Mouse (Mus musculus) stomach, embryonic 14.5 days (tissue): ENCODE measurements around the gene Olfr1025-ps1. TPM values are rescaled to one million over a fixed set of nuclear protein-coding genes. Genes with fewer than 3 reads are reported as not detected.

ENCODE experiments used
- polyA plus RNA-seq: library from polyadenylated mRNA; unstranded; fragments of >200 nt; fragmentation: Nextera tagmentation; extraction: Ambion mirVana; gene quantifications from 2 replicates; pipeline ENCODE4 v1.2.1, GENCODE M21; 2014

The Olfr1025-ps1 gene
- polyA plus RNA-seq, 1 experiment from 2014 or later, result not detected

Other genes with a start within 250 kb of the Olfr1025-ps1 start
- gene Olfr1006, start 236.4 kb upstream of the Olfr1025-ps1 start, polyA plus RNA-seq, result not detected in 2 replicates
- not detected in 2 replicates for gene Olfr1008, start 225.8 kb upstream of the Olfr1025-ps1 start, polyA plus RNA-seq
- not detected in 2 replicates for gene Olfr1009, start 199.8 kb upstream of the Olfr1025-ps1 start, polyA plus RNA-seq
- gene Olfr1012, start 152.4 kb upstream of the Olfr1025-ps1 start, polyA plus RNA-seq, result not detected in 2 replicates
- gene Olfr1013, start 148.1 kb upstream of the Olfr1025-ps1 start, polyA plus RNA-seq, result not detected in 2 replicates
- gene Olfr1014, start 142.5 kb upstream of the Olfr1025-ps1 start, polyA plus RNA-seq, result not detected in 2 replicates
- not detected in 2 replicates for gene Olfr1015, start 133.2 kb upstream of the Olfr1025-ps1 start, polyA plus RNA-seq
- not detected in 2 replicates for gene Olfr1016, start 112.6 kb upstream of the Olfr1025-ps1 start, polyA plus RNA-seq
- gene Olfr1018, start 96.7 kb upstream of the Olfr1025-ps1 start, polyA plus RNA-seq, result not detected in 2 replicates
- not detected in 2 replicates for gene Olfr1019, start 69.7 kb upstream of the Olfr1025-ps1 start, polyA plus RNA-seq
- gene Olfr1020, start 68.2 kb upstream of the Olfr1025-ps1 start, polyA plus RNA-seq, result not detected in 2 replicates
- gene Olfr1022, start 46.6 kb upstream of the Olfr1025-ps1 start, polyA plus RNA-seq, result not detected in 2 replicates
- gene Olfr1023, start 29.6 kb upstream of the Olfr1025-ps1 start, polyA plus RNA-seq, result not detected in 2 replicates
- gene Olfr1024, start 10.1 kb upstream of the Olfr1025-ps1 start, polyA plus RNA-seq, result not detected in 2 replicates
- gene Olfr1026, start 6.4 kb downstream of the Olfr1025-ps1 start, polyA plus RNA-seq, result not detected in 2 replicates
- gene Olfr1028, start 35.2 kb downstream of the Olfr1025-ps1 start, polyA plus RNA-seq, result not detected in 2 replicates
- not detected in 2 replicates for gene Olfr1029, start 58.7 kb downstream of the Olfr1025-ps1 start, polyA plus RNA-seq
- gene Olfr1030, start 64.1 kb downstream of the Olfr1025-ps1 start, polyA plus RNA-seq, result not detected in 2 replicates
- gene Olfr1031, start 75.1 kb downstream of the Olfr1025-ps1 start, polyA plus RNA-seq, result not detected in 2 replicates
- gene Olfr1032, start 90.3 kb downstream of the Olfr1025-ps1 start, polyA plus RNA-seq, result not detected in 2 replicates
- 2.6 and 5.0 TPM in 2 replicates for gene Olfr1033, start 105.4 kb downstream of the Olfr1025-ps1 start, polyA plus RNA-seq
- 0.07 TPM in 2 replicates for gene Olfr1034, start 130.7 kb downstream of the Olfr1025-ps1 start, polyA plus RNA-seq
- gene Olfr1036, start 158.8 kb downstream of the Olfr1025-ps1 start, polyA plus RNA-seq, result not detected in 2 replicates
- gene Olfr1037, start 172.2 kb downstream of the Olfr1025-ps1 start, polyA plus RNA-seq, result not detected in 2 replicates
- gene Olfr1039, start 220.7 kb downstream of the Olfr1025-ps1 start, polyA plus RNA-seq, result not detected in 2 replicates
- gene Olfr1040, start 231.5 kb downstream of the Olfr1025-ps1 start, polyA plus RNA-seq, result not detected in 2 replicates
- gene Olfr1042, start 246.6 kb downstream of the Olfr1025-ps1 start, polyA plus RNA-seq, result not detected in 2 replicates